Mouse (Mus musculus) testis, postnatal 14 days (tissue): Measurements from ENCODE around the gene Sept7.
"Not testable (repeated sequence)": the region's sequence is repeated elsewhere in the genome, so short reads cannot be mapped to it uniquely, and the experiment has no call there.

Experiments
- DNase-seq: peaks from one replicate; pipeline ENCODE4 v3.0.0; 2021; ENCODE audit warnings: low spot score

The Sept7 gene

DNA sequence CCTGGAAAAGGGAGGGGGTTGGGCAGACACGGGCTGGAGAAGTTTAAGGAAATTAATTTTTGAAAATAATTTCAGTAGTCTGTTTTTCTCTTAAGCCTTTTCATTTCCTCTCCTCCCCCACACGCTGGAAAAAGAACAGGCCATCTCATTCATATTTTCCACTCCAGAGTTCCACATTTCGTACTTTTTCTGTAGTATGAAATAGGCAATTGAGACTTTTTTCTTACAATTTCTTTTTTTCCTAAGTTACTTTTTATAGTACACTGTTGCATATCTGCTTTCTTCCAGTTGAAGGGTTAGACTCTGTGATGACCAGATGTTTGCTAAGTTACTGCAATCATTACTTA, 1.2 kb downstream of the Sept7 start:
- no peak for DNase-seq

DNA sequence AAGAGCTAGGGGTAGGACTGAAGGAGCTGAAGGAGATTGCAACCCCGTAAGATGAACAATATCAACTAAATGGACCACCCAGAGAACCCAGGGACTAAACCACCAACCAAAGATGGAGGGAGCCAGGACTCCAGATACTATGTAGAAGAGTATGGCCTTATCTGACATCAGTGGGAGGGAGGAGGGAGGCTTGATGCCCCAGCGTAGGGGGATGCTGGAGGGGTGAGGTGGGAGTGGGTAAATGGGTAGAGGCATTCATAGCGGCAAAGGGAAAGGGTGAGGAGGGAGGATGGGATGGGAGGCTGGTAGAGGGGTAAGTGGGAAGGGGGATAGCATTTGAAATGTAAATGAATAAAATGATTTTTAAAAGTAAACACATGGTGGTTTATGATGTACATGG, 8.2 kb downstream of the Sept7 start:
- no peak for DNase-seq

DNA sequence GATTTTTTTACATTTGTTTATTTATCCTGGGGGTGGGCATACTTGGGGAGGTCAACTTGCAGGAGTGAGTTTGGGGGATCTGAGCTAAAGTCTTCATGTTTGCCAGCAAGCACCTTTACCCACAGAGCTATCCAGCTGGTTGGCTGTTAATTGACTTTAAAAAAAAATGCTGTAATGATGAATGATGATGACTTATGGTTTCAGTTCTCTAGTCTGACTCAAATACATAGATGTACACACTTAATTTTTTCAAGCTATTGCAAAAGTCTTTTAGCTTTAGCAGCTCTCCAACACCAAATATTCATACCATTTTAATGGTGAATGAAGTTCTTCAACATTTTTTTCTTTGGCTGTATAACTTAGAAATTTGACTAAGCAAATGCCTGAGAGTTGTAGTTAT, 8.7 kb downstream of the Sept7 start:
- DNase-seq, result no peak

DNA sequence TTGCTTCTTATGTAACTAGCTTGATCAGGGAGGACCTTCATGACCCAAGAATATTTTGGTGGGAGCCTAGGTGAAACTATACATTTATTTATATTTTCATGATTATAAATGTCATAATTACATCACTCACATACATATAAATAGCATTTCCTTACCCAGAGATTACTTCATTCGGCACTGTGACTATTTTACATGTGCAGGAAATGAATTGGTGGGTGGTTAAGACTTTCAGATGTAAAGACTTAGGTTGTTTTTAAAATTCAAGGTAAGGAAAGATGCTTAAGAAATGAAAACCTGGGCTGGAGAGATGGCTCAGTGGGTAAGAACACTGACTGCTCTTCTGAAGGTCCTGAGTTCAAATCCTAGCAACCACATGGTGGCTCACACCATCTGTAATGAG, 9.8 kb downstream of the Sept7 start:
- DNase-seq, result no peak

DNA sequence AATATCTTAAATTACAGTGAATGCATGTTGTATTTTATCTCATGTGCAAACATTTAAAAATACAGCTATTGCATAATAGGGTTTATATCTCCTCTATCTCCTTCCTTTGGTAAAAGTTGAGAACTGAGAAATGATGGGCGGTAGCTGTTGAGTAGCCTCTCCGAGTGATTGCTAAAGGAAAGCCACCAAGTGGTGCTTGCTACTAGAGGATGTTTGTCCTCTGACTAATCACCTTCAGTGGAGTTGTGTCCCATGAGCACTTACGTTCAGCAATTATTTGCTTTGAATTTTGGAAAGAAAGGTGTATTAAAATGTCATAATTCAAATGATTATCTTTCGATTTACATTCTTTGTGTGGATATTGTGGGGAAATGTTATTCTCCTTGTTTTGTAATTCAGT, 13.6 kb downstream of the Sept7 start:
- no peak for DNase-seq

DNA sequence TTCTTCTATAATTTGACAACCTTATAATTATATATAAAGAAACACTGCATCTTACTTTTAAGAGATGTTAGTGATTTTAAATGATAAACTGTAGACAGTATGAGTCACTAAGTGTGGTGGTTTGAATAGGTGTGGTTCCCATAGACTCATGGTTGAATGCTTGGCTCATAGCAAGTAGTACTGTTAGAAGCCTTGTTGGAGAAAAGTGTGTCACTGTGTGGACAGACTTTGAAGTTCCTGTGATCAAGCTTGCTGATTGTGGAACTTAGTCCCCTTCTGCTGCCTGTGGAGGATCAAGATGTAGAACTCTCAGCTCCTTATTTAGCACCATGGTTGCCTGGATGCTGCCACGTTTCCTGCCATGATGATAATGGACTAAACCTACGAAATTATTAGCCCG, 14.9 kb downstream of the Sept7 start:
- DNase-seq, result no peak

DNA sequence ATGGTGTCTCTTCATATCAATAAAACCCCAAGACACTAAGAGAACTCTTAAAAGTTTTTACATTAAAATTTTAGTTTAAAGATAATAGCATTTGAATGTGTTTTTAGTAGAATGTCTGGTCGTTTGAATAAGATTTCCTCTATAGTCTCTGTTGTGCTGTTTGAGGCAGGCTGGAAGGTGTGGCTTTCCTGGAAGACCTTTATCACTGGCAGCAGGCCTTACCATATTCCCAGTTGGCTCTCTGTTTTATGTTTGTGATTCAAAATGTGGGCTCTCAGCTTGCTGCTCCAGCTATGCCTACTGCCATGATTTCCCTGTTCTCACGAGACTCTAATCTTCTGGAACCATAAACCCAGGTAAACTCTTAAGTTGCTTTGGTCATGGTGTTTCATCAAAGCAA, 15.3 kb downstream of the Sept7 start:
- no peak for DNase-seq

DNA sequence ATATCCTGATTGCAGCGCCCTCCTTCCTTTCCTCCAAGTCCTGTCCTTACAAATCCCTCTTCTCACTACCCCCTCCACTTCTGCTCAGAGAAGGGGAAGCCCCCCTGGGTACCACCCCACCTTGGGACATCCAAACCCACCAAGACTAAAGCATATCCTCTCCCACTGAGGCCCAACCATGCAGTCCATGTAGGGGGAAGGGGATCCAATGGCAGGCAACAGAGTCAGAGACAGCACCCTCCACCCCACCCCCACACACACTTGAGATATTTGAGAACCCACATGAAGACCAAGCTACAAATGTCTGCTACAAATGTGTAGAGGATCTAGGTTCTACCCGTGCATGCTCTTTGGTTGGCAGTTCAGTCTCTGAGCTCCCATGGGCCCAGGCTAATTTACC, 19.7 kb downstream of the Sept7 start:
- DNase-seq, result no peak

DNA sequence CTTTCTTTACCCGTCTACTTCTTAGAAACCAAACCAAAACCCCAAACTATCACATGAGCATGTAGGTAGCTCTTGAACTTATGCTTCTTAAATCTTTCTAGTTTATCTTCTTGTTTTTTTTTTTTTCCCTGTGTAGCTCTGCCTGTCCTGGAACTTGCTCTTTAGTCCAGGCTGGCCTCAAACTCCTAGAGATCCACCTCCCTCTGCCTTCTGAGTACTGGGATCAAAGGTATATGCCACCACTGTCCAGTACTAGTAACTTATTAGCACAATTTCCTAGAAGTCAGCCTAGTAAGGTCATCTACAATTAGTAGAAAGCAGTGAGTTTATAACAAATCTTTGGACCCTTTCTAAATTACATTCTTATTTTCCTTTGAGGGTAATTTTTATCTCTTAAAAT, 37.6 kb downstream of the Sept7 start:
- no peak for DNase-seq

DNA sequence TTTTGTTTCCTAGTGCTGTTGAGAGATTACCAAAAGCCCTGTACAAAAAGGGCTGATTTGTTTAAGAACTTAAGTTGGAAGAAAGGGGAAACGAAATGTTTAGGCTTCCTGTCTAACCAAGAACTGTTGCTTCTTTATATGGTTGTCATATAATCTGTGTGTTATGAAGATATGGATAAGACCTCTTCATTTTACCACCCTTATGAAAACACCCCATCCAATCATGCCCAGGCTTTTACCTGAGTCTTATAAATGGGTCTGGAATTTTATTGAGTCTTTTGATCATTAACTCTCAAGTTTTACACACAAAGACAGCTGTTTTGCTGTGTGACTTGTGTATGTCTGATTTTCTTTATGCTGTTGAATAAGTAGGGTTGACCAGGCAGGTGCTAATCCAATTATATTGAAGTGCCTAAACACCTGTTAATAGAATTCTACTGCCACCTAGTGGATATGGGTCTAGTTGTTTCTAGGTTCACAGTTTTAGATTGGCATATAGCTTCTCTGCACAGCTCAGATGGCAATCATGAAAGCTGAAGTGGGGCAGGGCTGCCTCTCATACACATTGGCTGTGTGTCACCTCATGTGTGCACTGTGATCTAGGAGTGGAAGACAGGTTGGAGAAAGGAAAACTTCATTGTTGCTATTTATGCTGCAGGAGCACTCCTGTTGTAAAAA, 57.4 kb downstream of the Sept7 start:
- no peak for DNase-seq

DNA sequence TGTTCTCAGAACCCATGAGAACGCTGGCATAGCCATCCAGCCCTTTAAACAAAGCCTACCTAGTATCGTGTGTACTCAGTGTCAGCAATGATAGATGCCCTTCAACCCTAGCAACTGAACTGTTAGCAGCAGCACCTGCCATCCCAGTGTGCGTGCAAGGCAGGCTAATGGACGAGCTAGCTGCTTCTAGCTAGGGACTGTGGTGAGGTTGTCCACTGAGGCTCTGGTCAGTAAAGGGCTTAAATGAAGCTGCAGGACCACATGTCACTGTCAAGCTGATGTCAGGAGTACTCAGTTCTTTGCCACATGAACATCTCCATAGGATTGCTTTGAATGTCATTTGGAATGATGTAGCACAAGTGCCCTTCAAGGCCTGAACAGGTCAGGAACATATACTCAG, 62.1 kb downstream of the Sept7 start:
- DNase-seq, result no peak

DNA sequence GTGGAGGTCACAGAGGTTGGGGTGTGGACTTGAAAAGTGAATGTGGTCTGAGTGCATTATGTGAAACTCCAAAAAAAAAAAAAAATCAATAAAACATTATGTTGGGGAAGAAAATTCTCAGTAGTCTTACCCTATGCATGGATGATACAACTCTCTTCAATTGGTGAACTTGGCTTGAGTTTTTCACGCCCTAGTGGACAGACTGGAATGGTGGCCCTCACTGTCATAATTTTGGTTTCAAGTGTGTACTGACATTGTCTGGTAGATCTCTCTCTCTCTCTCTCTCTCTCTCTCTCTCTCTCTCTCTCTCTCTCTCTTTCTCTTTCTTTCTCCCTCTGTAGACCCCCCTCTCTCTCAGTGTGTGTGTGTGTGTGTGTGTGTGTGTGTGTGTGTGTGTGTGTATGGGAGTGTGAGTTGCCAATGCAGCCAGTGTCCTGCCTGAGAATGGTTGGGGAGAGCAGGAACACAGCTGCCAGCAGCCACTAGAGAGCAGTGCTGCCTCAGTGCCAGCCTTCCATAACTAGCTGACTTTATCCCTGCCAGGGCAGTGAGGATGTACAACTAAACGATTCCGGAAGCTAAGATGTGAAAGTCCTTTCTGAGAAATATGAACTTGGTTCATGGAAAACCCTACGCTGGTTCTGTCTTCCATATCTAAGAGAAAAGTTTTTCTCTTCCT, 65.7 kb downstream of the Sept7 start:
- peak; percentile 14 for DNase-seq

DNA sequence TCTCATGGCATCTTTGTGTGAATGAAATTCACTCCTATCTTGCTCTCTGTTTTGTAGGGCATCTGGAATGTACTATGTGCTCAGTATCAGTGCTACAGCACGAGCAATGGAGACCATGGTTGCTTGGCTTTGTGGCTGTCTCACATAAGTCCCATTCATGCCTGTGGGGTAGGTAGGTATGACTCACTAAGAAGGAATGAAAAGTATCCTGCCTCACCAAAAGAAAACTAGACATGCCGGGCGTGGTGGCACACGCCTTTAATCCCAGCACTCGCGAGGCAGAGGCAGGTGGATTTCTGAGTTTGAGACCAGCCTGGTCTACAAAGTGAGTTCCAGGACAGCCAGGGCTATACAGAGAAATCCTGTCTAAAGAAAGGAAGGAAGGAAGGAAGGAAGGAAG, 67.4 kb downstream of the Sept7 start:
- not testable (repeated sequence) for DNase-seq

DNA sequence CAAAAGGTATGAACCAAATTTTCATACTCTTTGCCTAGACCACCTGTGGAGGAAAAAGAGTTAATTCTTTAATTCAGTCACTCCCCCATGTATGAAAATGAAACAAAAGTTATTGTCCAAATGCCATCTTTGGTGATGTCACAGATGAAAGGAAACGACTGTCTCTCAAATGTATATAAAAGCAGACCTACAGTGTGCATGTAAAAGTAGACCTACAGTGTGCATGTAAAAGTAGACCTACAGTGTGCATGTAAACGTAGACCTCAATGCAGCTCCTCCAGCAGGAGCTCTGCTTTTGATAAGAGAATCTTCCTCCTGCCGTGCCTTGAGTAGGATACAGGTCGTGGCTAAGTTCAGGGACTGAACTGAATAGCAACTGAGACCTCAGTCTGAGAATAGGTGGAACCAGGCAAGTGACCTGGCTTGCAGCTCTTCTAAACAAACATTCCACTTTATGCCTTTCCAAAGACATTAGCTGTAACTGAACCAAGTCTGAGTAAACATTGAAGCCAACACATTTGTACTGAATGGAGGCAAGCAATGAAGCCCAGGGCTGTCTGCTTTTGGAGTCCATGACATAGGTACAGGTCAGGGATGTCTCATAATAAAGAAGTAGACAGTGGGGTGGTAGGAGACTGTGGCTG, 75.6 kb downstream of the Sept7 start:
- DNase-seq, result no peak

DNA sequence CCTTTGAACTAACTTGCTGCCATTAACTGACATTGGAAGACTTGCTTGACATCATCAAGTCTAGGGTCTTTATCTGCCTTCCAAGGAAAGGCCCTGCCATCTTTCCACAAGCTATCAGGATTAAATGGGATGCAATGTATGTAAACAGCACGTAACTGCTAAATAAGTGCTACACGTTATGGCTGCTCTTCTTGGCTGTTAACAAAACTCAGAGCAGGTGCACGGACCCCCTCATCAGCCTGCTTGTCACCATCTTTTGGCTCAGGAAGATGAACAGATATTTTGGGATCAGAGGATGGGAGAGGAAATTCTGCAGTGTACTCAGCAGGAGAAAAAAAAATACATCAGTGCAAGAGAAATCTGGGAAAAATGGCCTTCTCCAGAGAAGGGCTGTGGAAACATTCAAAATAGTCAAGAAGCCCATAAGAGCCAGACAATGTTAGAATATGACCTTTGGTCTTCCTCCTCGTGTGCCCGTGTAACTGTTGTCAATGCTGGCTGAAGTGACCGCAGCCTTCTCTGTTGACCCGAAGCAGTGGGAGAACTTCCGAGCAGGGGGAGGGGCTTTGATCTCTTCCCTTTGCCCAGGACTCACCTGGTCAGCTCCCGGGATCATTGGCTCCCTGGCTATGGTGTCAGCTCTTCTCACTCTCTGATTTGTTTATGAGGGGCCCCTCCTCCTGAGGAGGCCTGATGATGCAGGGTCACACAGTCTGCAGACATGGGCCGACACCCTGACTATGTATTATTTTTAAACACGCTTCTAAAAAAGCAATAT, 76.9 kb downstream of the Sept7 start:
- DNase-seq, result no peak

DNA sequence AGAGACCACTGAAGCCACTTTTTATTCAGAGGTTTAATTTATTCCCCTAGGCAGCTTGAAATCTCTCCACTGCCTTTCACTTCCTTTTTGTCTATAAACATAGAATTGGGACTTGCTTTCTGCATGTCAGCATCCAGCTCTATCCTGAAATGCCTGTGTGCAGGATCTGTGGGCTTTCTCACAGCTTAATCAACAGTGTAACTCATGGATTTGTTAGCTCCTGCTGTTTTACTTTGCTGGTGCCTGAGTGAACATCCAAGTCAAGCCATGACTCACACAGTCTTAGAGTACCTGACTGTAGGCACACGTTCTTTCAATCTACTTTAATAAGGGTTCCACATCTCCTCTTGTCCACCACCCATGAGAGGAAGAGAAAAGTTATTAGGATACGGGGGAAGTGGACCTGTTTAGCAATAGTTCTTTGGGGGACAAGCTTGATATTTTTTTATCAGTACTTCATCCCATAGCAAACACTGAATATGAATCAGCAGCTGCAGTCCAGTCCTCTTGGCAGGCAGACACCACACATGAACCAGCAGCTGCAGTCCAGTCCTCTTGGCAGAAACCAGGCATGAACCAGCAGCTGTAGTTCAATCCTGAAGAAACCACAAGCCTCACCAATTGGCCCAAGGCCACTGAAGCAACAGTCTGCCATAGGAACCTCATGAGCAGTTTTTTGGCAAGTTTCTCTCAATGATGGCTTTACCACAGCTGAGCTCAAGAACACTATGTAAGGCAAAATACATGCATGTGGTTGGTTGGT, 85.4 kb downstream of the Sept7 start:
- DNase-seq, result no peak

DNA sequence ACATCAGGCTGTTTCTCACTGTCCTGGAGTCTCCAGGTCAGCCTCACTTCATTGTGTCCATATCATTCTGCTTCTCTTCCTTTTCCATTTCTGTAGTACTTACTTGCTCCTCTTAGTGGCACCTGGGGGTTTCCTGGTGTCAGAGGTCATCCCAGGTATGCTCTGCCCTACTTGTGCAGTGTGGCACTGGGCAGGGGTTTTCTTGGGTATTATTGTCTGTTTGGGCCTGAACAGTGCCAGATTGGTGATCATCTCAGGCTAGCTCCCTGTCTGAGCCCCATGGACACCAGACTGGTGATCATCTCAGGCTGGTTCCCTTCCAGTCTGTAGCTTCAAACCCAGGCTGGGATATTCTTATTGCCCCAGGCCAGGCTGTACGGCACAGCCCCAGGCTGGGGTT, 88.2 kb downstream of the Sept7 start:
- DNase-seq, result no peak

DNA sequence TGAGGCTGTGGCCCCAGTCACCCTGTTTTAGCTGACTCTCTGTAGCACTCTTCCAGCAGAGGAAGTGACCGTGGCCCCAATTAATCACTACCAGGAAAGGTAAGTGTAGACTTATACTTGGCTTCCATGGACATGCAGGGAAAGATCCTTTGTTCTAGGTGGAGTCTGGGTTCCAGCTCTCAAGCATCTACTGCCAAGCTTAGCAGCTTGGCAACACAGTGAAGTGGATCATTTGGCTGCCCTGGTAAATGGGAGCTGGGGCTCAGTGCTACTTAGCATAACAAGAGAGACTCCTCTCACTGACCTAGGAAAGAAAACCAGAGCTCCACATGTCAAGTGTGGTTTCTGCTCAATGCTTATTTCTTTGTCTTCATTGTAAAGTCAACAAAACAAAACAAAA, 101.5 kb downstream of the Sept7 start:
- DNase-seq, result no peak

DNA sequence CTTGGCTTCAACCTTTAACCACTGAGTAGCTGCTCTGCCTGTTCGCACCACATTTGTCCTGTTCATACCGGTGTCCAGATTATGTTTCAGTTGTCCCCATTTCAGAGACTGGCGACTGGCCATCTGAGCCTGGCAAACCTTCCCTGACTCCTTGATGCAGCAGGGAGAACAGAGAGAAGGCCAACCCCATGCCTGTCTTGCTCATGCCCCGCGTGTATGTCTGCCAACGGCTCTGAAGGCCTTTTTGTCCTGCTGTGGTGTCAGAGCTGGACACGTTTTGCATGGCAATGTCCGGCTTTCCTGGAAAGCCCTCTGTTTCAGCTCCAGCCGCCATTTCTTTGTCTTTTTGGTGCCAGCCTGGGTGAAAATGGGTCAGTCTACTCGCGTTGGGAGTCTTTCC, 103.6 kb downstream of the Sept7 start:
- no peak for DNase-seq

DNA sequence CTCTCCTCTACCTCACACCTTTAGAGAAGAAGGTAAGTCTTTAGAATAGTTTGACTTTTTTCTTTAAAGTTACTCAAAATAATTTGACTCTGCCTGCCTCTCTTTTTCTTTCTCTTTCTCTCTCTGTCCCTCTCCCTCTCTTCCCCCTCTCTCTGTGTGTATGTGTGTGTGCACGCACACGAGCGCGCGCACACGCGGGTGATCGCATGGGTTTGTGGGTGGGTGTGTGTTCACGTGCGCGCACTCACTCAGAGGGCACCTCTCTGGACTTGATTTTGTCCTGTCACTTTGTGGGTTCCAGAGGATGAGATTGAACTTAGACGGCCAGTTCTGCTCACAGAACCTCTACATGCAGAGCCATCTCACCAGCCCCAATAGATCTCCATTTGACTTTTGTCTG, 105.3 kb downstream of the Sept7 start:
- DNase-seq, result no peak

DNA sequence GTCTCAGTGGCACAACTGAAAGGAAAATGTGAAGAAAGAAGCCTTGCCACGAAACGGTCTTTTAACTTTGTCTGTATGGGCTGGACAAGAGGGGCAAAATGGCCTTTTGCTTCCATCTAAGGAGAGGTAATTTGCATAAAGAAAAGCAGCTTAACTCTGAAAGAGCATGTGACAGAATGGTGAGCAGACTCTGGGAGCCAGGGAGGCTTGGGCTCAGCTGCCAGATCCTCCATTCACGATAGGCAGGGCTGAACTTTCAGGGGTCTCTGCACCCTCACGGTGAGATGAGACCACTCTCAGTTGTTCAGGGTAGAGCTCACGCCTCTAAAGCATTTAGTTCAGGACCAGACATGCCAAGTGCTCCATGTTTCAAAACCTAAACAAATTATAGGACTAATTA, 105.8 kb downstream of the Sept7 start:
- DNase-seq, result no peak
